Mouse (Mus musculus) liver, postnatal 0 days (tissue): Measurements from ENCODE around the gene Pgls.

Source experiments
- CTCF ChIP-seq: sonication (generic); IDR thresholded peaks from 2 replicates; pipeline ENCODE4 v1.5.1; 2016; ENCODE audit warnings: antibody characterized with exemption, low read depth
- EP300 ChIP-seq: IDR thresholded peaks from 2 replicates; pipeline ENCODE4 v1.6.1; 2016; ENCODE audit warnings: antibody characterized with exemption, low read depth, mild to moderate bottlenecking

GRCm38 (mm10) chr8:71637149-71638095 lies 45.4 kb downstream of the Pgls start:
- TF ChIP-seq CTCF (no peak), EP300 (no peak)
